Mouse (Mus musculus) testis, adult 2 months (tissue): ENCODE measurements around the gene Tmem132a.

ENCODE experiments used
- CTCF ChIP-seq: fragments of 200-500 bp; IDR thresholded peaks from 2 replicates; pipeline ENCODE4 v1.5.1; 2012; ENCODE audit warnings: low read depth, mild to moderate bottlenecking, inconsistent platforms, low read length, moderate library complexity; ENCODE audit not compliant: control insufficient read depth, insufficient read depth, insufficient replicate concordance
- POLR2A ChIP-seq: fragments of 200-500 bp; IDR thresholded peaks from 2 replicates; pipeline ENCODE4 v1.6.1; 2012; ENCODE audit warnings: low read depth, mild to moderate bottlenecking, inconsistent platforms, low read length, moderate library complexity; ENCODE audit not compliant: control insufficient read depth

DNA sequence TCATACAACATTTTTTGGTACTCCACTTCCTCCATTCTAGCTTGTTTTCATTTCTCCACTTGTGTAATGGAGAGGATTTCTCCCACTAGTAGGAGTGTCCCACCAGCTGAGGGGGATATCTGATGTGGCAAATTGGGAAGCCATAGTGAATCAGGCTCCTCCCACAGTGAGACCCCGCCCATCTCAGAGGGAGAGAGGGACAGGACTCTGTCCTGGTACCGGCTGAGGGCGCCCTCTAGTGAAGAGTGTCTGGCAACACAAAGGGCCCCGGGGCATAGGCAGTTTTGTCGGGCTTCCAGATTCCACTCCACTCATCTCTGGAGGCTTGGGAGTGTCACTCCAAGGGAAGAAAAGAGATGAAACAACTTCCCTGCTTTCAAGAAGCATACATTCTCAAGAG lies 38.3 kb downstream of the Tmem132a start:
- no peak for TF ChIP-seq POLR2A
- TF ChIP-seq CTCF: peak; percentile 50; the same call in 1 of the 2 replicates
